In the genomic region with DNA sequence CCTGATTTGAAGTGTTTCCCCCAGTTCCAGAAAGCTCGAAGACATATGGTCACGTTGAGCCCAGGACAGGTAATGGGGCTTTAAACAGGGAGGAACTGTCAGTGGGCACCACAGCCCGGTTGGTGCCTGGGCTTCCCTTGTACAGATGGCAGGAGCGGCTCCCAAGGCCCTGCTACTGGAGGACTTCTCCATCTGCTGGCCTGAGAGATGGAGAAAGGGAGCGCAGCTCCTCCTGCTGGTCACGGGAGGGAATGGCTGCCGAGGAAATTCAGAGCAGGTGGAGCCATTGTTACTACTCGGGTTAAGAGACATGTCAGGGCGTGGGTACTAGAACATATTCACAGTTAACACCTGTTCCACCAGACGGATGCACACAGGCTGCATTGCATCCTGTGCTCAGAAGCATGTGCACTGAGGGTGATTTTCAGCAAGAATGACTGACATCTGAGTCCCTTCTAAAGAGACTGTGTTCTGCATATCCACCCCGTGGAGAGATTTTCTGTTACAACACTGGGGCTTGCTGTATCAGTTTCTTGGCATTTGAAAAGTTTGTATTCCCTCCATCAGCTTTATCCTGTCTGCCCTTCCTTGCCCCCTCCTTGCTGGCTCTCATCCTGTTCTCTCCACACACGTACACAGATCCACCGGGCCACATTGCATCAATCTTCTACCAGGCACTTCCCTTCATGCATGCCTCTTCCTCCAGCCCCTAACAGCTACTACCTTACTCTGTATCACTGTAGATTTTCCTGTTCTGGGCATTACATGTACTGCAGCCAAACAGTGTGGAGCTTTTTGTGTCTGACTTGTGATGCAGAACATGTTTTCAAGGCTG, we compare ENCODE assay signal across 8 mouse cellular contexts. TPM values are rescaled to one million over a fixed set of nuclear protein-coding genes. Genes with fewer than 3 reads are reported as not detected.
DNase-seq lines count a peak whose midpoint lies in the region; ATAC-seq lines count a peak whose summit lies in the region.

No protein-coding gene starts in this region.

- ATAC-seq in embryonic facial prominence, embryonic 12.5 days (ENCODE audit: insufficient number of reproducible peaks, insufficient read depth, low FRiP score, low TSS enrichment) = 0 out of 2 replicates have a peak, but pooled peaks have one; percentile 64
- peak; percentile 54; the same call in 1 of the 2 replicates for ATAC-seq in kidney, embryonic 15.5 days (replicated peaks; ENCODE audit: low FRiP score)
- ATAC-seq in limb, embryonic 15.5 days (ENCODE audit: insufficient number of reproducible peaks, low FRiP score, low TSS enrichment, low read depth) = 0 out of 2 replicates have a peak, but pooled peaks have one; percentile 40
- peak; percentile 94 for ATAC-seq in monocyte, adult 5-6 weeks (replicated peaks; ENCODE audit: insufficient number of reproducible peaks, low FRiP score, low TSS enrichment, poor library complexity, severe bottlenecking)

- H3K27me3 ChIP-seq in embryonic facial prominence, embryonic 12.5 days = no peaks in the 10 kb centered on the region
- H3K27me3 ChIP-seq in kidney, embryonic 15.5 days = no peaks in the 10 kb centered on the region
- H3K27me3 ChIP-seq in limb, embryonic 15.5 days = no peaks in the 10 kb centered on the region

- peak; percentile 87 for DNase-seq in 3T3-L1 (ENCODE audit: low read depth, low spot score)
- peak; percentile 76 for DNase-seq in adrenal gland, postnatal 25 days
- peak; percentile 62 to 81 for DNase-seq in heart, adult 9 months (ENCODE audit: low spot score in 2 of 2)
- DNase-seq in spleen, postnatal 4 days (ENCODE audit: low spot score in 2 of 2) = peak; percentile 82 to 92

- no peak overlapping the region for H3K9ac ChIP-seq in embryonic facial prominence, embryonic 12.5 days
- no peak overlapping the region for H3K9ac ChIP-seq in kidney, embryonic 15.5 days
- no peak overlapping the region for H3K9ac ChIP-seq in limb, embryonic 15.5 days

- H3K27ac ChIP-seq in embryonic facial prominence, embryonic 12.5 days = no peak overlapping the region
- H3K27ac ChIP-seq in kidney, embryonic 15.5 days = no peak overlapping the region
- H3K27ac ChIP-seq in limb, embryonic 15.5 days = no peak overlapping the region

- H3K4me3 ChIP-seq in embryonic facial prominence, embryonic 12.5 days = no peak overlapping the region
- H3K4me3 ChIP-seq in kidney, embryonic 15.5 days (replicated peaks) = no peak overlapping the region
- no peak overlapping the region for H3K4me3 ChIP-seq in limb, embryonic 15.5 days

- H3K4me2 ChIP-seq in embryonic facial prominence, embryonic 12.5 days (replicated peaks) = no peak overlapping the region
- H3K4me2 ChIP-seq in kidney, embryonic 15.5 days = no peak overlapping the region
- no peak overlapping the region for H3K4me2 ChIP-seq in limb, embryonic 15.5 days

- WGBS in embryonic facial prominence, embryonic 12.5 days = 41% methylated on average over 13 of the region's 13 CpGs
- WGBS in kidney, embryonic 15.5 days = 36% methylated on average over 13 of the region's 13 CpGs
- 35% methylated on average over 13 of the region's 13 CpGs for WGBS in limb, embryonic 15.5 days

- no peaks in the 10 kb centered on the region for H3K9me3 ChIP-seq in embryonic facial prominence, embryonic 12.5 days
- no peaks in the 10 kb centered on the region for H3K9me3 ChIP-seq in kidney, embryonic 15.5 days (replicated peaks)
- no peaks in the 10 kb centered on the region for H3K9me3 ChIP-seq in limb, embryonic 15.5 days

- H3K36me3 ChIP-seq in embryonic facial prominence, embryonic 12.5 days = peaks cover 16% of the 10 kb centered on the region
- peaks cover 11% of the 10 kb centered on the region; the same call in 1 of the 2 replicates for H3K36me3 ChIP-seq in kidney, embryonic 15.5 days
- peaks cover 11% of the 10 kb centered on the region for H3K36me3 ChIP-seq in limb, embryonic 15.5 days

- no peaks in the 10 kb centered on the region for H3K4me1 ChIP-seq in embryonic facial prominence, embryonic 12.5 days
- no peaks in the 10 kb centered on the region for H3K4me1 ChIP-seq in kidney, embryonic 15.5 days
- H3K4me1 ChIP-seq in limb, embryonic 15.5 days = no peaks in the 10 kb centered on the region

RNA-seq across cellular contexts. Expression of a gene that starts 47.3 kb away (rescaled TPM):
- 5.2 and 8.0 TPM in 2 replicates for total RNA-seq in adrenal gland, postnatal 25 days (2021)
- polyA plus RNA-seq in embryonic facial prominence, embryonic 12.5 days (2016; fragmentation: Nextera tagmentation; extraction: Ambion mirVana) = 23.1 and 23.5 TPM in 2 replicates
- 13.8 and 14.9 TPM in 2 replicates for polyA plus RNA-seq in kidney, embryonic 15.5 days (2015; fragmentation: Nextera tagmentation; extraction: Ambion mirVana)
- polyA plus RNA-seq in limb, embryonic 15.5 days (2015; fragmentation: Nextera tagmentation; extraction: Ambion mirVana) = 12.1 and 12.4 TPM in 2 replicates
- 6.5 to 8.8 TPM (median 8.4 TPM) in 3 replicates for total RNA-seq in monocyte, adult 5-6 weeks (2017)

RNA-seq across cellular contexts. Expression of a gene that starts 48.3 kb away (rescaled TPM):
- 28.1 and 34.0 TPM in 2 replicates for total RNA-seq in adrenal gland, postnatal 25 days (2021)
- polyA plus RNA-seq in embryonic facial prominence, embryonic 12.5 days (2016; fragmentation: Nextera tagmentation; extraction: Ambion mirVana) = 24.8 and 25.9 TPM in 2 replicates
- 11.9 and 12.5 TPM in 2 replicates for polyA plus RNA-seq in kidney, embryonic 15.5 days (2015; fragmentation: Nextera tagmentation; extraction: Ambion mirVana)
- 9.6 and 13.1 TPM in 2 replicates for polyA plus RNA-seq in limb, embryonic 15.5 days (2015; fragmentation: Nextera tagmentation; extraction: Ambion mirVana)
- 4.1 to 5.7 TPM (median 5.6 TPM) in 3 replicates for total RNA-seq in monocyte, adult 5-6 weeks (2017)

RNA-seq across cellular contexts. Expression of a gene that starts 53.9 kb away (rescaled TPM):
- 12.9 and 18.6 TPM in 2 replicates for total RNA-seq in adrenal gland, postnatal 25 days (2021)
- 0.50 and 0.87 TPM in 2 replicates for polyA plus RNA-seq in embryonic facial prominence, embryonic 12.5 days (2016; fragmentation: Nextera tagmentation; extraction: Ambion mirVana)
- 1.1 and 1.2 TPM in 2 replicates for polyA plus RNA-seq in kidney, embryonic 15.5 days (2015; fragmentation: Nextera tagmentation; extraction: Ambion mirVana)
- polyA plus RNA-seq in limb, embryonic 15.5 days (2015; fragmentation: Nextera tagmentation; extraction: Ambion mirVana) = 0.98 and 1.2 TPM in 2 replicates
- 41.3 to 81.6 TPM (median 50.3 TPM) in 3 replicates for total RNA-seq in monocyte, adult 5-6 weeks (2017)

Comparison
In these comparisons a context has a peak if more than half of its experiments do, and no peak if none do; other contexts are left out.
1. ATAC-seq: peak in every context shown above with its lines; median percentile 94 in monocyte, adult 5-6 weeks; 64 in embryonic facial prominence, embryonic 12.5 days; 54 in kidney, embryonic 15.5 days; 40 in limb, embryonic 15.5 days.